Mouse (Mus musculus): Measurements from ENCODE around the gene Gm15737. TPM values are rescaled to one million over a fixed set of nuclear protein-coding genes. Genes with fewer than 3 reads are reported as not detected.

Gm15737 gene
- polyA plus RNA-seq, 1 experiment from 2014 or later = not detected

DNA sequence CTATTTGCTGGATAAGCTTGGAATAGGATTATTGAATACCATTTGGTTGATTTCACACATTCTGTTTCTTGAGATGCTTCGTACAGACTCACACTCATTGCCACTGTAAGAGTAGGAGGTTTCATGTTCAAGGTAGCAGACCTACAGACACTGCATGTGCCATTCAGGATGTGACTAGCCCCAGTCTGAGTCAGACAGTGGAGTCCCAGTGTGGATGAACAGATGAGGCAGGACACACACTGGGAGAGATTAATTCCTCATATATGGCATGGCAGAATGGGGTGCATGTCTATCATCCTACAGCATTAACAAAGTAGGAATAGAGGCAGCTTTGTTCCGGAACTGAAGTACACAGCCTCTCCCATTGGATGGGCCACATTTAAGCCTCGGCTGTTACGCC lies 8.1 kb downstream of the Gm15737 start:
- WGBS = 97% methylated on average over 4 of the region's 4 CpGs
- ATAC-seq (ENCODE audit: low FRiP score) = no peak
- H3K4me2 ChIP-seq = no peak overlapping the region
- H3K9me3 ChIP-seq = no peaks in the 10 kb centered on the region
- no peak overlapping the region for H3K9ac ChIP-seq
- no peaks in the 10 kb centered on the region for H3K4me1 ChIP-seq (replicated peaks)
- no peak overlapping the region for H3K4me3 ChIP-seq
- no peak overlapping the region for H3K27ac ChIP-seq
- H3K36me3 ChIP-seq = no peaks in the 10 kb centered on the region
- H3K27me3 ChIP-seq = no peaks in the 10 kb centered on the region

- 92% methylated on average over 5 of the region's 5 CpGs for WGBS
- Histone ChIP-seq H3K4me2 (no peak overlapping the region), H3K27ac (no peak overlapping the region), H3K27me3 (no peaks in the 10 kb centered on the region), H3K4me3 (no peak overlapping the region), H3K4me1 (replicated peaks) (no peaks in the 10 kb centered on the region), H3K36me3 (no peaks in the 10 kb centered on the region), H3K9ac (no peak overlapping the region), H3K9me3 (no peaks in the 10 kb centered on the region)
- ATAC-seq (ENCODE audit: low FRiP score) = no peak
These were observed 9.6 kb downstream of the Gm15737 start for GRCm38 (mm10) chr6:92878771-92879170.

- H3K27ac ChIP-seq = no peak overlapping the region
- 78% methylated on average over 14 of the region's 14 CpGs for WGBS
- H3K9ac ChIP-seq = no peak overlapping the region
- no peak for ATAC-seq (ENCODE audit: low FRiP score)
- H3K4me1 ChIP-seq (replicated peaks) = no peaks in the 10 kb centered on the region
- H3K27me3 ChIP-seq = no peaks in the 10 kb centered on the region
- H3K4me3 ChIP-seq = no peak overlapping the region
- no peak overlapping the region for H3K4me2 ChIP-seq
- no peaks in the 10 kb centered on the region for H3K36me3 ChIP-seq
- H3K9me3 ChIP-seq = no peaks in the 10 kb centered on the region
These were observed 10.6 kb downstream of the Gm15737 start for GRCm38 (mm10) chr6:92879700-92880265.

- no peak overlapping the region for H3K4me3 ChIP-seq
- no peaks in the 10 kb centered on the region for H3K4me1 ChIP-seq (replicated peaks)
- no peaks in the 10 kb centered on the region for H3K9me3 ChIP-seq
- H3K27ac ChIP-seq = no peak overlapping the region
- 75% methylated on average over 5 of the region's 5 CpGs for WGBS
- H3K9ac ChIP-seq = no peak overlapping the region
- no peak for ATAC-seq (ENCODE audit: low FRiP score)
- no peaks in the 10 kb centered on the region for H3K36me3 ChIP-seq
- no peaks in the 10 kb centered on the region for H3K27me3 ChIP-seq
- no peak overlapping the region for H3K4me2 ChIP-seq
These were observed 13.3 kb downstream of the Gm15737 start for GRCm38 (mm10) chr6:92882446-92882845.

GRCm38 (mm10) chr6:92883131-92883900 lies 14.2 kb downstream of the Gm15737 start:
- H3K27me3 ChIP-seq = no peaks in the 10 kb centered on the region
- no peak overlapping the region for H3K4me2 ChIP-seq
- 44% methylated on average over 9 of the region's 9 CpGs for WGBS
- H3K4me3 ChIP-seq = no peak overlapping the region
- no peak overlapping the region for H3K27ac ChIP-seq
- H3K9ac ChIP-seq = no peak overlapping the region
- no peaks in the 10 kb centered on the region for H3K9me3 ChIP-seq
- no peaks in the 10 kb centered on the region for H3K4me1 ChIP-seq (replicated peaks)
- no peaks in the 10 kb centered on the region for H3K36me3 ChIP-seq
- ATAC-seq (ENCODE audit: low FRiP score) = no peak

DNA sequence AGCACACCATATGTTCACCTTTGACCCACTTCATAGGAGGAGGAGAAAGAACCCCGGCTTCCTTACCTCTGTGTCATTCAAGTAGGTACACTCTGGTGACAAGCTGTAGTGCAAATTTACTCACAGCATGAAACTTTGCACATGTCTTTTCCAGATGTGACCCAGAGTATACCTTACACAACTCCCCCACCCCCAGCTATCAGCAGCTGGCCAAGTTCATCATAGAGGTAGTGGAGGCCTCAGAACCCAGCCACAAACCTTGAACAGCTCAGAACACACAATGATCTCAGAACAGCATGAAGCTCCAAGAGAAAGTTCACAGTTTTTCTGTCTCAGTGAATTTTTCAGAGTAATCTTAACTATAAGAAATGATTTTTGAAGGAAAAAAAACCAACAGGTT lies 22.4 kb downstream of the Gm15737 start:
- H3K4me1 ChIP-seq (replicated peaks) = no peaks in the 10 kb centered on the region
- no peak overlapping the region for H3K9ac ChIP-seq
- H3K36me3 ChIP-seq = no peaks in the 10 kb centered on the region
- 82% methylated on average over 1 of the region's 1 CpGs for WGBS
- ATAC-seq (ENCODE audit: low FRiP score) = no peak
- no peak overlapping the region for H3K27ac ChIP-seq
- H3K4me2 ChIP-seq = no peak overlapping the region
- H3K4me3 ChIP-seq = no peak overlapping the region
- no peaks in the 10 kb centered on the region for H3K9me3 ChIP-seq
- H3K27me3 ChIP-seq = no peaks in the 10 kb centered on the region

GRCm38 (mm10) chr6:92904037-92904436 lies 34.9 kb downstream of the Gm15737 start:
- Histone ChIP-seq H3K4me3 (no peak overlapping the region), H3K36me3 (no peaks in the 10 kb centered on the region), H3K4me2 (no peak overlapping the region), H3K9ac (no peak overlapping the region), H3K4me1 (replicated peaks) (no peaks in the 10 kb centered on the region; the same call in 1 of the 2 replicates), H3K9me3 (no peaks in the 10 kb centered on the region), H3K27me3 (no peaks in the 10 kb centered on the region), H3K27ac (no peak overlapping the region)
- WGBS = 62% methylated on average over 1 of the region's 1 CpGs
- no peak for ATAC-seq (ENCODE audit: low FRiP score)

GRCm38 (mm10) chr6:92904491-92904890 lies 35.3 kb downstream of the Gm15737 start:
- 65% methylated on average over 2 of the region's 2 CpGs for WGBS
- ATAC-seq (ENCODE audit: low FRiP score) = no peak

DNA sequence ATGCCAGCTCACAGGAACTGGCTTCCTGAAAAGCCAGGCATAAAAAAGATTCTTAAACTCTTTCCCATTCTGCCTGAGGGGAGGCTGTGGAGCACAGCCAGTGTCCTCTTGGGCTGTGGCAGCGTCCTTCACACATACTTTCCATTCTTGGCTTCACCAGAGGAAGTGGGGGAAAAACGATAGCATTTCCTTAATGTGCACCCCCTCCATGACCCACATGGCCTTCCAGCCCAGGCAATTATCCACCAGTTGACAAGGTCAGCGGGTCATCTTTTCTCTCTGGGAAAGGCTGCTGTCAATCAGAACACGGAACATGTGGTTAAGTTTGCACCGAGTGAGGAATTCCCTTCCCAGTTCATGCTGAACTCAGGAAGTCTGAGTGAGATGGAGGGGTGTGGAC lies 36.8 kb downstream of the Gm15737 start:
- Histone ChIP-seq H3K36me3 (no peaks in the 10 kb centered on the region), H3K4me3 (no peak overlapping the region), H3K4me2 (no peak overlapping the region), H3K27ac (no peak overlapping the region), H3K4me1 (replicated peaks) (no peaks in the 10 kb centered on the region; the same call in 1 of the 2 replicates), H3K9ac (no peak overlapping the region), H3K9me3 (no peaks in the 10 kb centered on the region), H3K27me3 (no peaks in the 10 kb centered on the region)
- no peak for ATAC-seq (ENCODE audit: low FRiP score)
- WGBS = 25% methylated on average over 5 of the region's 5 CpGs

More at GRCm38 (mm10) chr6:92904491-92904890, 35.3 kb downstream of the Gm15737 start:
- H3K4me3 ChIP-seq = no peak overlapping the region
- no peak overlapping the region for H3K9ac ChIP-seq
- H3K27me3 ChIP-seq = no peaks in the 10 kb centered on the region
- no peaks in the 10 kb centered on the region for H3K9me3 ChIP-seq
- no peaks in the 10 kb centered on the region; the same call in 1 of the 2 replicates for H3K4me1 ChIP-seq (replicated peaks)
- no peak overlapping the region for H3K4me2 ChIP-seq
- H3K27ac ChIP-seq = no peak overlapping the region
- H3K36me3 ChIP-seq = no peaks in the 10 kb centered on the region

- Histone ChIP-seq H3K27ac (no peak overlapping the region), H3K9me3 (no peaks in the 10 kb centered on the region), H3K4me2 (no peak overlapping the region), H3K9ac (no peak overlapping the region), H3K27me3 (no peaks in the 10 kb centered on the region), H3K36me3 (no peaks in the 10 kb centered on the region), H3K4me1 (replicated peaks) (no peaks in the 10 kb centered on the region; the same call in 1 of the 2 replicates), H3K4me3 (no peak overlapping the region)
- 66% methylated on average over 8 of the region's 8 CpGs for WGBS
- ATAC-seq (ENCODE audit: low FRiP score) = no peak
These were observed 40.2 kb downstream of the Gm15737 start for GRCm38 (mm10) chr6:92909361-92909760.

- Histone ChIP-seq H3K4me3 (no peak overlapping the region), H3K4me1 (replicated peaks) (no peaks in the 10 kb centered on the region; the same call in 1 of the 2 replicates), H3K4me2 (no peak overlapping the region), H3K36me3 (no peaks in the 10 kb centered on the region), H3K9me3 (no peaks in the 10 kb centered on the region), H3K9ac (no peak overlapping the region), H3K27me3 (no peaks in the 10 kb centered on the region), H3K27ac (no peak overlapping the region)
- no peak for ATAC-seq (ENCODE audit: low FRiP score)
- 90% methylated on average over 3 of the region's 3 CpGs for WGBS
These were observed 41.5 kb downstream of the Gm15737 start for GRCm38 (mm10) chr6:92910611-92911010.

DNA sequence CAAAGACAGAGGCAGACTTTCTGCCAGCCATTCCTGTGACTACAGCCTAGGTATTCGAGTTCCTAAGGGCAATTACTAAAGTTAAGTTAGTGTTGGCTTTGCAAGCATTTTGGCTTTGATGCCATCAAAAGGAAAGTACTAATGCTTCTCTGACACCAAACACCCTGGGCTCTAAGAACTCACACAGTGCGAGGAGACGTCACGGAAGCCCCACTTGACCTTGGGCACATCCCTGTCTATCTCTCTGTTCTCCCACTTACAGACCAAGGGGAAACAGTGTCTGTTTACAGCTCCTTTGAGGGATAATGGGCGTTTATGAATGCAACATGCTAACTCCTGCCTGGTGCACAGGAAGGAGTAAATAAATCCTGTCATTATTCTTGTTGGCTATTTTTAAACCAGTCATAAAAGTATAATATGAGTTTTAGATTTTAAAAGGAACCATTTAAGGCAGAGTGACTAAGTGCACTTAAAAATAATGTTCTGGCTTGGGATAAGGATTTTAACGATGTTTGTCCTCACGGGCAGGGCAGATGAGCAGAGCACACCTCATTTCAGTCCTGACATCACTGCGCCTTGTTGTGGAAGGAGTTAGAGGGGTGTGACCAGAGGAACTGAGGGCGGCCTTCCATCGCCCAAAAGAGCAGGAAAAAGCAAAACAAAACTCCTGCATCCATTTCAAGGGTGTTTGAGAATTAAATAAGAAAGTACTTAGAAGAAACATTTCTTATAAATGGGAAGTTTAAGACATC lies 52.0 kb downstream of the Gm15737 start:
- H3K9ac ChIP-seq = no peak overlapping the region
- no peaks in the 10 kb centered on the region for H3K27me3 ChIP-seq
- H3K4me2 ChIP-seq = no peak overlapping the region
- H3K36me3 ChIP-seq = no peaks in the 10 kb centered on the region
- H3K9me3 ChIP-seq = no peaks in the 10 kb centered on the region
- no peak overlapping the region for H3K4me3 ChIP-seq
- H3K27ac ChIP-seq = no peak overlapping the region
- no peaks in the 10 kb centered on the region for H3K4me1 ChIP-seq (replicated peaks)
- no peak for ATAC-seq (ENCODE audit: low FRiP score)
- WGBS = 82% methylated on average over 10 of the region's 10 CpGs

Data from hindbrain, embryonic 13.5 days (tissue).